ENCODE assay signal across 19 mouse cellular contexts in the genomic region with DNA sequence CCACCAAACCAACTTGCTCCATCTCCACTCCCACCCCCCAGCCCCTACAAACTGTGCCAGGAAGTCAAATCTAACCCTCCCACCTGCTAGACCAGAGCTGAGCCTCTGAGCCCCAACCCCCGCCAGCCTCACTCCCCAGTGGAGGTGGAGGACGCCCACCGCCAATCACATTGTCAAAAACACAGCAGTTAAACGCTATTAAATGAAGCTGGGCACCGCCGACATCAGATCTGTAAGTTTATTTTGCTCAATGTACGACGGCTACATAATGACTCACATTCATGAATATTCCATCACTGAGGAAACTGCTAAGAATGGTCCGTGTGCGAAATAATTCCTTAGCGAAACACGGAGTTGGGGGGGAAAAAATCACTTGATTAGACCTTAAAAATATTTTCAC. TPM values are rescaled to one million over a fixed set of nuclear protein-coding genes. Genes with fewer than 3 reads are reported as not detected.
DNase-seq lines count a peak whose midpoint lies in the region; ATAC-seq and TF ChIP-seq lines count a peak whose summit lies in the region.
"Had no signal": no experiment of that assay in that cellular context is flagged by ENCODE, and none has a peak within 500 bp of the region (broad histone marks: within the 10 kb centered on the region; RNA-seq: fewer than 3 reads in every experiment).

No protein-coding gene starts in this region.

- no peak for TF ChIP-seq CTCF in gastrocnemius, adult 2 months (IDR thresholded peaks at IDR 0.05)
- TF ChIP-seq CTCF in liver, adult 2 months (IDR thresholded peaks at IDR 0.05; ENCODE audit: low read depth, low read length): no peak
- TF ChIP-seq CTCF in forebrain, postnatal 0 days (IDR thresholded peaks at IDR 0.05; ENCODE audit: low read depth): no peak

- peaks cover 8% of the 10 kb centered on the region; the same call in 1 of the 2 replicates for H3K79me2 ChIP-seq in liver, adult 2 months (ENCODE audit: control insufficient read depth, insufficient read depth, low read length)

- H3K27me3 ChIP-seq in liver, adult 2 months (ENCODE audit: control insufficient read depth, insufficient read depth, low read length): no peaks in the 10 kb centered on the region
- H3K27me3 ChIP-seq in forebrain, postnatal 0 days (ENCODE audit: insufficient read depth, low read length): no peaks in the 10 kb centered on the region
- H3K27me3 ChIP-seq: intestine, embryonic 15.5 days; megakaryocyte, embryonic 14.5 days; neural tube, embryonic 12.5 days; stomach, embryonic 15.5 days had no signal

- H3K9me3 ChIP-seq in forebrain, postnatal 0 days (ENCODE audit: low read length): no peaks in the 10 kb centered on the region
- H3K9me3 ChIP-seq: intestine, embryonic 15.5 days; megakaryocyte, embryonic 14.5 days; neural tube, embryonic 12.5 days; stomach, embryonic 15.5 days had no signal

- peak overlapping the region; percentile 96 for H3K27ac ChIP-seq in gastrocnemius, adult 2 months
- H3K27ac ChIP-seq in liver, adult 2 months (replicated peaks; ENCODE audit: insufficient read depth, low read depth, low read length): peak overlapping the region; percentile 95
- H3K27ac ChIP-seq in forebrain, postnatal 0 days (ENCODE audit: low read depth, low read length): no peak overlapping the region
- H3K27ac ChIP-seq: intestine, embryonic 15.5 days; neural tube, embryonic 12.5 days; stomach, embryonic 15.5 days had no signal

- DNase-seq in gastrocnemius, adult 2 months: no peak
- no peak for DNase-seq in gastrocnemius, postnatal 36 days
- DNase-seq in liver, adult 2 months (ENCODE audit: extremely low read depth, low read depth, low spot score): no peak
- DNase-seq in liver: no peak
- peak; percentile 17 to 32 for DNase-seq in thymus, postnatal 10 days (ENCODE audit: low spot score in 2 of 2)
- no peak for DNase-seq in thymus, adult 18-20 months
- DNase-seq in telencephalon, adult 2 months (ENCODE audit: low read depth, low spot score): peak; percentile 58
- DNase-seq in forebrain, postnatal 0 days: no peak
- DNase-seq: cerebellum, adult 8-10 months; embryo, embryonic 11 days; gastrocnemius, postnatal 10 days; lung, adult 18-20 months; spleen, adult 18-20 months had no signal

- H3K4me3 ChIP-seq in gastrocnemius, adult 2 months: no peak overlapping the region
- H3K4me3 ChIP-seq in liver, adult 2 months (ENCODE audit: insufficient read depth, low read depth, low read length): no peak overlapping the region
- H3K4me3 ChIP-seq in forebrain, postnatal 0 days (ENCODE audit: low read depth, low read length): no peak overlapping the region
- H3K4me3 ChIP-seq: intestine, embryonic 15.5 days; neural tube, embryonic 12.5 days; stomach, embryonic 15.5 days had no signal

- TF ChIP-seq POLR2A in liver, adult 2 months (IDR thresholded peaks at IDR 0.05; ENCODE audit: extremely low read depth, insufficient read depth, low read length): no peak

- no peak for ATAC-seq in forebrain, postnatal 0 days
- ATAC-seq: forebrain, embryonic 14.5 days; intestine, embryonic 15.5 days had no signal

- 81% methylated on average over 12 of the region's 12 CpGs for WGBS in liver, adult 2 months
- WGBS in forebrain, postnatal 0 days: 40% methylated on average over 12 of the region's 12 CpGs

- intact Hi-C loops in gastrocnemius, adult 2 months (cut with DNase I): no loop called here
- intact Hi-C loops in gastrocnemius, postnatal 36 days (cut with DNase I): no loop called here

- no peak overlapping the region for H3K4me2 ChIP-seq in forebrain, postnatal 0 days (ENCODE audit: low read depth)
- H3K4me2 ChIP-seq: intestine, embryonic 15.5 days; neural tube, embryonic 12.5 days; stomach, embryonic 15.5 days had no signal

- no peak overlapping the region for H3K9ac ChIP-seq in liver, adult 2 months (ENCODE audit: low read depth, low read length)
- no peak overlapping the region for H3K9ac ChIP-seq in forebrain, postnatal 0 days
- H3K9ac ChIP-seq: intestine, embryonic 15.5 days; neural tube, embryonic 12.5 days; stomach, embryonic 15.5 days had no signal

- peaks cover 5% of the 10 kb centered on the region; the same call in 1 of the 2 replicates for H3K36me3 ChIP-seq in liver, adult 2 months (ENCODE audit: control insufficient read depth, insufficient read depth, low read length)
- H3K36me3 ChIP-seq in forebrain, postnatal 0 days (ENCODE audit: insufficient read depth): peaks cover 40% of the 10 kb centered on the region

- H3K4me1 ChIP-seq in liver, adult 2 months (ENCODE audit: control insufficient read depth, insufficient read depth, low read length): peaks cover 38% of the 10 kb centered on the region
- 0 out of 2 replicates have a peak, but pooled peaks cover 8% of the 10 kb centered on the region for H3K4me1 ChIP-seq in forebrain, postnatal 0 days (ENCODE audit: insufficient read depth)

RNA-seq across cellular contexts. Expression of a gene that starts 20.5 kb away (rescaled TPM):
- total RNA-seq in gastrocnemius, adult 2 months (2021): 100 to 1,000 TPM; 253 to 325 TPM
- 100 to 1,000 TPM; 269 to 277 TPM for total RNA-seq in gastrocnemius, postnatal 36 days (2021)
- 18.9 and 19.5 TPM in 2 replicates for total RNA-seq in liver, adult 2 months (2014; rRNA removed)
- 10.9 and 24.3 TPM in 2 replicates for polyA plus RNA-seq in liver, adult 2 months (2012; rRNA removed)
- total RNA-seq in forebrain, postnatal 0 days (2014; rRNA removed): 9.8 and 11.5 TPM in 2 replicates
- 9.2 and 11.2 TPM in 2 replicates for polyA plus RNA-seq in forebrain, postnatal 0 days (2015; fragmentation: Nextera tagmentation; extraction: Ambion mirVana)
- total RNA-seq: hematopoietic stem cell, adult 5-6 weeks had no signal

RNA-seq across cellular contexts. Expression of a gene that starts 26.2 kb away (rescaled TPM):
- total RNA-seq in gastrocnemius, adult 2 months (2021): 100 to 1,000 TPM; 289 to 303 TPM
- total RNA-seq in gastrocnemius, postnatal 36 days (2021): 100 to 1,000 TPM; 297 to 301 TPM
- 23.0 and 30.9 TPM in 2 replicates for total RNA-seq in liver, adult 2 months (2014; rRNA removed)
- 42.4 and 50.4 TPM in 2 replicates for polyA plus RNA-seq in liver, adult 2 months (2012; rRNA removed)
- total RNA-seq in forebrain, postnatal 0 days (2014; rRNA removed): 220 and 286 TPM in 2 replicates
- polyA plus RNA-seq in forebrain, postnatal 0 days (2015; fragmentation: Nextera tagmentation; extraction: Ambion mirVana): 603 and 867 TPM in 2 replicates

Comparison
In these comparisons a context has a peak if more than half of its experiments do, and no peak if none do; other contexts are left out.
1. DNase-seq: peak in thymus, postnatal 10 days (2 of 2) and telencephalon, adult 2 months (single experiment); none in gastrocnemius, adult 2 months (single experiment), gastrocnemius, postnatal 36 days (0 of 2), liver, adult 2 months (single experiment), liver (single experiment), thymus, adult 18-20 months (0 of 2) and forebrain, postnatal 0 days (single experiment).
2. RNA of a gene that starts 20.5 kb away (total RNA-seq): 253 to 325 TPM in gastrocnemius, adult 2 months and 269 to 277 TPM in gastrocnemius, postnatal 36 days; 18.9 to 19.5 TPM in liver, adult 2 months and 9.8 to 11.5 TPM in forebrain, postnatal 0 days; every median in the first group is over 10 times any median in the second.